Comparison of ENCODE assay signal across 8 mouse cellular contexts in the genomic region with DNA sequence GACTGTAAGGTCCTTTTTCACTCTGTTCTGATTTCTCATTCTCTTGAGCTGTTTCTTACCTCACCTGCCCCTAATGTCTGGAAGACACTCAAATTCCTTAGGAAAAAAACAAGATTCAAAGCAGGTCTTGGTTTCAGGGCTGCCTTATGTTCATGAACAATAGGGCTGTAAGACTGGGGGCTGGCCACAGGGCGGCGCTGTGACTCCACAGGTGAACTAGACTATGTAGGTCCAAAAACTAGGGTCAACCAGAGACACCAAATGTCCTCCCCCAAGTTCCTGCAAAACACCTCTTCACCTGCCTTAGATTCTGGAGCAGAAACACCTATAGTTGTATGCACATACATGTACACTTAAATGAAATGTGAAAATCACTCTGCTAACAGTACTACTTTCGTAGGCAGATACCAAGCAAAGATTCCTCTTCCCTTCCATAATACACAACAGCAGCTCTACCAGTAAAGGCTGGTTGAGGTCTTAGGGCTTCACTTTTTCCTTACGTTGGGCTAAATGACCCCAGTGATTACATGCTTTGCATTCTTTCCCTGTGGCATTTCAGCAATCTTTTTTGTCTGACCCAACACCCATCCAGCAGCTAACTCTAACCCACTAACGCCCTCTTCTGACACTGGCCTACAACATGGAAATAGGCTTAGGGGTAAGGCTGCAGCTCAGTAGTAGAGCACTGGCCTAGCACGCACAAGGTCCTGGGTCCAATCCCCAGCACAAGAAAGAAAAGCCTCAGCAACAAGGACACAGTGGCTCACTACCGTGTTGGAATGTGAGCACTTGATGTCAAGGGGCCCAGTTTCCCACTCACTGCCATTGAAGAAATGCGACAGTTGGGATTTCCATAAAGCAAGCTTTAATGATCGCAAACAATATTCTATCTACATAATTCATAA. TPM values are rescaled to one million over a fixed set of nuclear protein-coding genes. Genes with fewer than 3 reads are reported as not detected.
DNase-seq lines count a peak whose midpoint lies in the region; ATAC-seq lines count a peak whose summit lies in the region.

No protein-coding gene starts in this region.

- no peak overlapping the region for H3K9ac ChIP-seq in heart, embryonic 16.5 days (ENCODE audit: low read length)
- H3K9ac ChIP-seq in lung, embryonic 16.5 days (ENCODE audit: low read length) = no peak overlapping the region

- peak; percentile 50 to 63 for DNase-seq in adrenal gland, postnatal 4 days (ENCODE audit: low spot score in 2 of 2)
- DNase-seq in forebrain, embryonic 10.5 days (ENCODE audit: extremely low spot score, low spot score) = peak; percentile 73
- peak; percentile 74 to 77 for DNase-seq in kidney, postnatal 25 days
- DNase-seq in ovary, postnatal 10 days (ENCODE audit: low spot score) = peak; percentile 54
- DNase-seq in thymus, postnatal 0 days (ENCODE audit: low spot score) = peak; percentile 81

- no peaks in the 10 kb centered on the region for H3K36me3 ChIP-seq in forebrain, embryonic 10.5 days (replicated peaks)
- peaks cover 25% of the 10 kb centered on the region for H3K36me3 ChIP-seq in heart, embryonic 16.5 days (ENCODE audit: control insufficient read depth, insufficient read depth)
- H3K36me3 ChIP-seq in lung, embryonic 16.5 days (ENCODE audit: control insufficient read depth, insufficient read depth, low read length) = no peaks in the 10 kb centered on the region

- peaks cover 8% of the 10 kb centered on the region for H3K4me1 ChIP-seq in forebrain, embryonic 10.5 days
- H3K4me1 ChIP-seq in heart, embryonic 16.5 days (ENCODE audit: control insufficient read depth, insufficient read depth, low read length) = peaks cover 12% of the 10 kb centered on the region
- H3K4me1 ChIP-seq in lung, embryonic 16.5 days (replicated peaks; ENCODE audit: control insufficient read depth, insufficient read depth, low read length) = peaks cover 6% of the 10 kb centered on the region; the same call in 1 of the 2 replicates

- no peak overlapping the region for H3K4me2 ChIP-seq in heart, embryonic 16.5 days (ENCODE audit: low read depth, low read length)
- no peak overlapping the region for H3K4me2 ChIP-seq in lung, embryonic 16.5 days (ENCODE audit: low read depth, low read length)

- WGBS in forebrain, embryonic 10.5 days = 63% methylated on average over 9 of the region's 9 CpGs
- WGBS in heart, embryonic 16.5 days = 41% methylated on average over 9 of the region's 9 CpGs
- WGBS in lung, embryonic 16.5 days = 49% methylated on average over 9 of the region's 9 CpGs

- no peaks in the 10 kb centered on the region for H3K9me3 ChIP-seq in forebrain, embryonic 10.5 days
- no peaks in the 10 kb centered on the region for H3K9me3 ChIP-seq in heart, embryonic 16.5 days (replicated peaks; ENCODE audit: control insufficient read depth, low read length)
- no peaks in the 10 kb centered on the region for H3K9me3 ChIP-seq in lung, embryonic 16.5 days (ENCODE audit: control insufficient read depth, low read length)

- no peaks in the 10 kb centered on the region for H3K27me3 ChIP-seq in forebrain, embryonic 10.5 days (ENCODE audit: poor library complexity, severe bottlenecking)
- no peaks in the 10 kb centered on the region for H3K27me3 ChIP-seq in heart, embryonic 16.5 days (ENCODE audit: control insufficient read depth, insufficient read depth, low read length)
- no peaks in the 10 kb centered on the region for H3K27me3 ChIP-seq in lung, embryonic 16.5 days (ENCODE audit: control insufficient read depth, insufficient read depth, low read depth, low read length)

- ATAC-seq in CD4-positive, CD25-positive, alpha-beta regulatory T cell, adult 4 months = peak; percentile 91
- ATAC-seq in heart, embryonic 16.5 days (replicated peaks; ENCODE audit: extremely low read depth, insufficient read depth, low FRiP score) = peak; percentile 84
- peak; percentile 74 for ATAC-seq in lung, embryonic 16.5 days (ENCODE audit: low read depth)

- no peak overlapping the region for H3K4me3 ChIP-seq in forebrain, embryonic 10.5 days
- no peak overlapping the region for H3K4me3 ChIP-seq in heart, embryonic 16.5 days (ENCODE audit: low read length)
- H3K4me3 ChIP-seq in lung, embryonic 16.5 days (ENCODE audit: low read length) = no peak overlapping the region

- H3K27ac ChIP-seq in forebrain, embryonic 10.5 days = no peak overlapping the region
- 0 out of 2 replicates have a peak overlapping the region, but pooled peaks have one; percentile 16 for H3K27ac ChIP-seq in heart, embryonic 16.5 days (ENCODE audit: low read length)
- no peak overlapping the region for H3K27ac ChIP-seq in lung, embryonic 16.5 days (ENCODE audit: low read length)

RNA-seq across cellular contexts. Expression of a gene that starts 10.4 kb away (rescaled TPM):
- polyA plus RNA-seq in CD4-positive, CD25-positive, alpha-beta regulatory T cell, adult 4 months (2017; shearing (Covaris generic)) = under 1 TPM; 0.39 to 0.71 TPM
- total RNA-seq in adrenal gland, postnatal 4 days (2021) = under 1 TPM; 0.82 to 0.95 TPM
- polyA plus RNA-seq in forebrain, embryonic 10.5 days (2016; fragmentation: Nextera tagmentation; extraction: Ambion mirVana) = 0.50 and 0.77 TPM in 2 replicates
- polyA plus RNA-seq in heart, embryonic 16.5 days (2015; fragmentation: Nextera tagmentation; extraction: Ambion mirVana) = 0.31 and 0.38 TPM in 2 replicates
- polyA plus RNA-seq in lung, embryonic 16.5 days (2015; fragmentation: Nextera tagmentation; extraction: Ambion mirVana) = 0.25 and 0.43 TPM in 2 replicates
- polyA plus RNA-seq in thymus, postnatal 0 days (2015; fragmentation: Nextera tagmentation; extraction: Ambion mirVana) = 0.14 and 0.26 TPM in 2 replicates

RNA-seq across cellular contexts. Expression of a gene that starts 10.9 kb away (rescaled TPM):
- polyA plus RNA-seq in CD4-positive, CD25-positive, alpha-beta regulatory T cell, adult 4 months (2017; shearing (Covaris generic)) = 10 to 100 TPM; 25.0 to 38.1 TPM
- 100 to 1,000 TPM; 155 to 181 TPM for total RNA-seq in adrenal gland, postnatal 4 days (2021)
- 9.0 and 9.1 TPM in 2 replicates for polyA plus RNA-seq in forebrain, embryonic 10.5 days (2016; fragmentation: Nextera tagmentation; extraction: Ambion mirVana)
- 421 and 437 TPM in 2 replicates for polyA plus RNA-seq in heart, embryonic 16.5 days (2015; fragmentation: Nextera tagmentation; extraction: Ambion mirVana)
- 93.3 and 109 TPM in 2 replicates for polyA plus RNA-seq in lung, embryonic 16.5 days (2015; fragmentation: Nextera tagmentation; extraction: Ambion mirVana)
- polyA plus RNA-seq in thymus, postnatal 0 days (2015; fragmentation: Nextera tagmentation; extraction: Ambion mirVana) = 14.8 and 16.6 TPM in 2 replicates

RNA-seq across cellular contexts. Expression of a gene that starts 15.2 kb away (rescaled TPM):
- polyA plus RNA-seq in CD4-positive, CD25-positive, alpha-beta regulatory T cell, adult 4 months (2017; shearing (Covaris generic)) = not detected
- not detected for total RNA-seq in adrenal gland, postnatal 4 days (2021)
- polyA plus RNA-seq in forebrain, embryonic 10.5 days (2016; fragmentation: Nextera tagmentation; extraction: Ambion mirVana) = not detected in 2 replicates
- not detected in 2 replicates for polyA plus RNA-seq in heart, embryonic 16.5 days (2015; fragmentation: Nextera tagmentation; extraction: Ambion mirVana)
- not detected in 2 replicates for polyA plus RNA-seq in lung, embryonic 16.5 days (2015; fragmentation: Nextera tagmentation; extraction: Ambion mirVana)
- polyA plus RNA-seq in thymus, postnatal 0 days (2015; fragmentation: Nextera tagmentation; extraction: Ambion mirVana) = not detected in 2 replicates

RNA-seq across cellular contexts. Expression of a gene that starts 18.4 kb away (rescaled TPM):
- polyA plus RNA-seq in CD4-positive, CD25-positive, alpha-beta regulatory T cell, adult 4 months (2017; shearing (Covaris generic)) = 10 to 100 TPM; 55.1 to 85.6 TPM
- total RNA-seq in adrenal gland, postnatal 4 days (2021) = 10 to 100 TPM; 37.5 to 44.2 TPM
- 43.3 and 59.9 TPM in 2 replicates for polyA plus RNA-seq in forebrain, embryonic 10.5 days (2016; fragmentation: Nextera tagmentation; extraction: Ambion mirVana)
- polyA plus RNA-seq in heart, embryonic 16.5 days (2015; fragmentation: Nextera tagmentation; extraction: Ambion mirVana) = 37.8 and 42.1 TPM in 2 replicates
- polyA plus RNA-seq in lung, embryonic 16.5 days (2015; fragmentation: Nextera tagmentation; extraction: Ambion mirVana) = 33.5 and 40.4 TPM in 2 replicates
- polyA plus RNA-seq in thymus, postnatal 0 days (2015; fragmentation: Nextera tagmentation; extraction: Ambion mirVana) = 41.9 and 50.0 TPM in 2 replicates

RNA-seq across cellular contexts. Expression of a gene that starts 19.5 kb away (rescaled TPM):
- polyA plus RNA-seq in CD4-positive, CD25-positive, alpha-beta regulatory T cell, adult 4 months (2017; shearing (Covaris generic)) = not detected
- not detected for total RNA-seq in adrenal gland, postnatal 4 days (2021)
- polyA plus RNA-seq in forebrain, embryonic 10.5 days (2016; fragmentation: Nextera tagmentation; extraction: Ambion mirVana) = not detected in 2 replicates
- not detected in 2 replicates for polyA plus RNA-seq in heart, embryonic 16.5 days (2015; fragmentation: Nextera tagmentation; extraction: Ambion mirVana)
- polyA plus RNA-seq in lung, embryonic 16.5 days (2015; fragmentation: Nextera tagmentation; extraction: Ambion mirVana) = not detected in 2 replicates
- polyA plus RNA-seq in thymus, postnatal 0 days (2015; fragmentation: Nextera tagmentation; extraction: Ambion mirVana) = not detected in 2 replicates
